Mouse (Mus musculus) lung, adult 2 months (tissue): ENCODE results near the gene Lyplal1. TPM values are rescaled to one million over a fixed set of nuclear protein-coding genes. Genes with fewer than 3 reads are reported as not detected.
A peak's percentile ranks its signal among the peaks of the same experiment; 100 is the strongest.

Source experiments
- DNase-seq: peaks from one replicate; pipeline ENCODE4 v3.0.0; 2022
- H3K4me1 ChIP-seq: fragments of 200-500 bp; 2 replicates; pipeline ENCODE4 v1.6.1; 2011; ENCODE audit warnings: low read length; ENCODE audit not compliant: control insufficient read depth, insufficient read depth
- H3K4me3 ChIP-seq: fragments of 200-500 bp; replicated peaks from 2 replicates; pipeline ENCODE3; 2011; ENCODE audit warnings: low read depth, mild to moderate bottlenecking, control low read depth, low read length; ENCODE audit errors: extremely low read depth
- CTCF ChIP-seq: fragments of 200-500 bp; IDR thresholded peaks from 2 replicates; pipeline ENCODE4 v1.5.1; 2011; ENCODE audit warnings: mild to moderate bottlenecking, low read length, control low read depth; ENCODE audit not compliant: insufficient read depth
- POLR2A ChIP-seq: fragments of 200-500 bp; IDR thresholded peaks from 2 replicates; pipeline ENCODE4 v1.6.1; 2011; ENCODE audit warnings: low read depth, mild to moderate bottlenecking, control low read depth, low read length, borderline replicate concordance; ENCODE audit errors: extremely low read depth
- WGBS: fragments of 180-500 bp; shearing (Covaris S2); methylation state at CpG from one replicate; pipeline ENCODE4 v1.1.7; 2018; 5-methylcytosine and 5-hydroxymethylcytosine counted together
- polyA plus RNA-seq: library from polyadenylated mRNA; depleted of rRNA; stranded (reverse); fragments of >200 nt; gene quantifications from 2 replicates; pipeline ENCODE4 v1.2.3, GENCODE M21; 2012; rRNA removed

Lyplal1 gene
- 4.3 and 6.7 TPM in 2 replicates for polyA plus RNA-seq

DNA sequence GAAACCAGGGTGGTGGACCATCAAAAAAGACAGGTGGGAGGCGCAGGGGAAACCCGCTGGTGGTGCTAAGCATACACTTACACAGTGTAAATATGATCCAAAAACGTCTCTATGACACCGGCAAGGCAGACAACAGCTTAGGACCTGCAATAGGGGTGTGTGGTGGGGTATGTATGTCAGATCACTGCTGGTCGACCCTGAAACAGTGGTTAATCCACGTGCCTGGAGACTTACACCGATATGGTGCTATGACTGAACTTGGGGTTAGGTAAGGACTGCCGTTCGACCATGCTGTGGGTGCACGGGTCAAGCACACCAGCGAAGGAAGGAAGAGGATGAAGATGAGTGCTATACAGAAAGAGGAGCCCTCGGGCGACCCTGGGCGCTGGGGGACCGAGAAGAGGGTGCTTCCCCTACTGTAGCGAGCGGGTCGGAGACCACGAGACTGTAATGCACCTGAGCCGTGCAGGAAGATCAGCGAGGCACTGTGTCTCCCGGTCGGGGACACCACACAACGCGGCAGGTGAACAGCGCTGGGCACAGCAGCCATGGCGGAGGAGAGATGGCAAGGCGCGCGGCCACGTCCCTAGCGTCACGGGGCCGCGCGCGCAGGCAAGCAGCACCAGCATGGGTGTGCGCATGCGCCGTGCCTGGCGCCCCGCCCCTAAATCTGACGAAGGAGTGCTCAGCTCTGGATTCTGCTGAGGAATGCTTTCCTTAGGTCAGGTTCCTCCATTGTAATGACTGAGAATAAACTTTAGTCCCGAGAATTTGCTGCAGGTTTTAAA lies at the start of gene Lyplal1:
Gene Lyplal1, minus strand, starts transcription at position 610 of the 788 bp plus-strand sequence.
- TF ChIP-seq POLR2A: peak; percentile 93; the same call in 1 of the 2 replicates
- TF ChIP-seq CTCF: no peak
- peak; percentile 94 for DNase-seq
- WGBS: 4% methylated on average over 44 of the region's 44 CpGs
- Histone ChIP-seq H3K4me3 (peak within 1 kb of the TSS; percentile 90), H3K4me1 (no peaks in the 10 kb centered on the region)

DNA sequence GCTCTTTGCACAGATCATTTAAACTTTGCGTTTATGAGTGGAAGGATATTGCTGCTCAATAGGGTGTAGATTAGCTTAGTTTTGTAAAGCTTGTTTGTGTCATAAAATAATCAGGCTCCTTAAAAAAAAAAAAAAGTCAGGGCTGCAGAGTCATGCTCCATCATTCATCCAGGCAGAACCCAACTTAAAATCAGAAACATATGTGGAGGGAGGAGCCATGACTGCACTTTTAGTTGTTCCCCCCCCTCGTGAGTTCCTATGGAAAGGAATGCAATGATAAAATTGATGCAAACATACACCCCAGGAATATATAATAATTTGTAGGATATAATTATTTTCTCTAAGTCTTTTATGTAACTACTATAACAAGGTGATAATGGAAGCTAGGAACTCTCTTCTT lies 46.5 kb upstream of the Lyplal1 start:
- DNase-seq: no peak
- TF ChIP-seq POLR2A: no peak
- TF ChIP-seq CTCF: no peak
- 70% methylated on average over 2 of the region's 2 CpGs for WGBS
- Histone ChIP-seq H3K4me1 (no peaks in the 10 kb centered on the region), H3K4me3 (no peak overlapping the region)

DNA sequence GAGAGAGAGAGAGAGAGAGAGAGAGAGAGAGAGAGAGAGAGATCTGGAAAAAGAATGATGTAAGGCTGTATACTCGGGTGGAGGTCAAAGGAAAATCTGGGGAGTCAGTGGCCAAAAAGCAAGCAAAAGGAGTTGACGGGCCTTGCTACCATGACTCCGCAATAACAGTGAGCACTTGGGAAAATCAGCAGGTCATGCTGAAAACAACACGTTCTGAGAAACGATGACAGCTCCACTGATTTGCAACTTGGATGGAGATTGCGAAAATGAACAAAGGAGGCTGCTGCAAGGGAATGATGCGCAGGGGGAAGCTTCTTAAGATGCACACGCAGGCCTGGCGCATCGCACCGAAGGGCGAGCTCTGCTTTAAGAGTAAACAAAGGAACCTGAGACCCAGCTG lies 46.1 kb upstream of the Lyplal1 start:
- 69% methylated on average over 12 of the region's 12 CpGs for WGBS
- no peak for DNase-seq
- H3K4me3 ChIP-seq: no peak overlapping the region
- no peaks in the 10 kb centered on the region for H3K4me1 ChIP-seq
- TF ChIP-seq POLR2A (no peak), CTCF (no peak)

- DNase-seq: no peak
- Histone ChIP-seq H3K4me1 (peaks cover 3% of the 10 kb centered on the region; the same call in 1 of the 2 replicates), H3K4me3 (no peak overlapping the region)
- WGBS: 88% methylated on average over 5 of the region's 5 CpGs
- no peak for TF ChIP-seq CTCF
- TF ChIP-seq POLR2A: no peak
These were observed 33.3 kb upstream of the Lyplal1 start for GRCm38 (mm10) chr1:186150376-186150775.

DNA sequence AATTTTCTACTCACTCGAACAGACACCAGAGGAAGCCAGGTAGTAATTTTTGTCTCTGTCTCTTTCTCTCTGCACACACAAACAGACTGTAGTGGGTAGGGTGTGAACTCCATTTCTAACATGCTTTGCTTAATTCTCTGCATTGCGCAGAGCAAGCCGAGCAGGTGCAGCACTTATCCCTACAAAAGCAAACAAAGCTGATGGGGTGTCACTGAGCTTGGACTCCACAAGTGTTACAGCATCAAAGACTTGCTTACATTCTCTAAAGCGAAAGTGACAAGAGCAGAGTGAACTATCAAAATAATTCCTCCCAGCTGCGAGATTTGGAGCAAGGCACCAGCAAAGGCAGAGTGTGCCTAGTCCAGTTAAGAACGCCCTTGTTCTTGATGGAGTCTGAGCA lies 28.3 kb upstream of the Lyplal1 start:
- peaks cover 3% of the 10 kb centered on the region; the same call in 1 of the 2 replicates for H3K4me1 ChIP-seq
- peak overlapping the region; percentile 38 for H3K4me3 ChIP-seq
- WGBS: 29% methylated on average over 6 of the region's 6 CpGs
- no peak for TF ChIP-seq POLR2A
- TF ChIP-seq CTCF: no peak
- peak; percentile 12 for DNase-seq

GRCm38 (mm10) chr1:186140191-186140590 lies 23.1 kb upstream of the Lyplal1 start:
- WGBS: 89% methylated on average over 2 of the region's 2 CpGs
- Histone ChIP-seq H3K4me1 (no peaks in the 10 kb centered on the region; the same call in 1 of the 2 replicates), H3K4me3 (no peak overlapping the region)
- TF ChIP-seq POLR2A (no peak), CTCF (no peak)
- DNase-seq: no peak

DNA sequence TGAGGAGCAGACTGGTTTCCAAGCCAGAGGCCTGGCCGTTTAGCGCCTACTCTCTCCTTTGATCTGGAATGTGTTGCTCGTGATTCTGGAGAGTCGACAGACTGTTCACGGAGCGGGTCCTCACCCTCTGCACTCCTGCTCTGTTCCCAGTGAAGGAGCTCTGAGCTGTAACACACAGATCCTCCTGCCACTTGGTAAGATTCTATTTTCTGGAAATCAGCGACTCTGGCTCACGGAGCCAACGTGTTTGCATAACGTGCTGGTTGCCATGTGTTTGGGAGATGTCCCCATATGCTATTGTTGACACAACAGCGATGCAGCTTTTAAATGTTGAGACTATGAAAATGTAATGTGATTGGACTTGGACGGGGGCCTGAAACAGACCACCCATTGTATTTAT lies 20.8 kb upstream of the Lyplal1 start:
- no peak for DNase-seq
- no peaks in the 10 kb centered on the region; the same call in 1 of the 2 replicates for H3K4me1 ChIP-seq
- TF ChIP-seq POLR2A (no peak), CTCF (no peak)
- WGBS: 65% methylated on average over 12 of the region's 12 CpGs
- no peak overlapping the region for H3K4me3 ChIP-seq

- no peak for TF ChIP-seq CTCF
- TF ChIP-seq POLR2A: no peak
- no peak for DNase-seq
- Histone ChIP-seq H3K4me1 (no peaks in the 10 kb centered on the region; the same call in 1 of the 2 replicates), H3K4me3 (no peak overlapping the region)
- WGBS: 44% methylated on average over 6 of the region's 6 CpGs
These were observed 19.7 kb upstream of the Lyplal1 start for GRCm38 (mm10) chr1:186136636-186137380.

DNA sequence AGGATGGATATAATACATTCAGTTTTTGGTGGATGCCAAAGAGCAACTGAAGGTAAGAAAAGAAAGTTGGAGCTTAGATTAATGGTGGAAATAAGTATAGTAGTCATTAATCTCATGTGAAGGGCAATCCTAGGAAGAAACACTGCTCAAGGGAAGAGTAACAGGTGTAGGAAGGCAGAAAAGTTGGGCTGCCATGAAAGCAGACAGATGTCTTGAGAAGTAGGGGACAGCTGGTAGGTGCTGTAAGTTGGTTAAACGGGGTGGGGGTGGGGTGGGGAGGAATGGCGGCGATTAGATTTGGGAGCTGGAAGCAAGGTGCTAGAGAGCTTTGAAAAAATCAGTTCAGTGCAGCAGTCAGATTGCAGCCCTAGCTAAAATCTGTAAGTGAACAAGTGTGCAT lies 14.4 kb upstream of the Lyplal1 start:
- DNase-seq: no peak
- Histone ChIP-seq H3K4me1 (peaks cover 3% of the 10 kb centered on the region; the same call in 1 of the 2 replicates), H3K4me3 (no peak overlapping the region)
- 86% methylated on average over 3 of the region's 3 CpGs for WGBS
- TF ChIP-seq POLR2A: no peak
- no peak for TF ChIP-seq CTCF

DNA sequence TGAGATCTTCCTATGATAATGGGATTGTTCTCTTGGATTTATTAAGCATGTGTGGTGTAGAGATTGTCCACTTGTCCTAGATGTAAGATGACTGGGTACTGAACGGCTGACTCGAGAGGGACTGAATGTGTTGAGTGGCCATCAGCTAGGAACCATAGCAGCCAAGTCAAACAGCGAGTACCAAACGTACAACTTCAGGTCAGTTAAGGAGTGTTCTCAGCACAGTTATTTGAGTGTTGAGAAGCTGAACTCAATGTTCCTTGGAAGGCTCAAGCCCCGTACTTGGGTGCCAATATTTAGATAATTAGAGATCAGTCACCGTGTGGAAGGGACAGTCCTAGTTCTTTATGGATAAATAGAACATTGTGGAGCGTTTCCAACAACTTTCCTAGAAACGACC lies 11.8 kb upstream of the Lyplal1 start:
- peaks cover 3% of the 10 kb centered on the region; the same call in 1 of the 2 replicates for H3K4me1 ChIP-seq
- WGBS: 66% methylated on average over 8 of the region's 8 CpGs
- H3K4me3 ChIP-seq: no peak overlapping the region
- no peak for DNase-seq
- TF ChIP-seq POLR2A: no peak
- TF ChIP-seq CTCF: no peak

GRCm38 (mm10) chr1:186126313-186126862 lies 9.3 kb upstream of the Lyplal1 start:
- no peak for DNase-seq
- Histone ChIP-seq H3K4me3 (no peak overlapping the region), H3K4me1 (peaks cover 3% of the 10 kb centered on the region; the same call in 1 of the 2 replicates)
- TF ChIP-seq CTCF (no peak), POLR2A (no peak)
- WGBS: 86% methylated on average over 6 of the region's 6 CpGs
